Mouse (Mus musculus) ES-Bruce4 (cell line): ENCODE results near the gene Asb6.

ENCODE experiments used
- CTCF ChIP-seq: IDR thresholded peaks from one replicate; pipeline ENCODE4 v1.8.1; 2011; ENCODE audit warnings: low read depth, low read length
- POLR2A ChIP-seq: IDR thresholded peaks from one replicate; pipeline ENCODE4 v1.8.1; 2011; ENCODE audit warnings: low read length; ENCODE audit not compliant: insufficient read depth

DNA sequence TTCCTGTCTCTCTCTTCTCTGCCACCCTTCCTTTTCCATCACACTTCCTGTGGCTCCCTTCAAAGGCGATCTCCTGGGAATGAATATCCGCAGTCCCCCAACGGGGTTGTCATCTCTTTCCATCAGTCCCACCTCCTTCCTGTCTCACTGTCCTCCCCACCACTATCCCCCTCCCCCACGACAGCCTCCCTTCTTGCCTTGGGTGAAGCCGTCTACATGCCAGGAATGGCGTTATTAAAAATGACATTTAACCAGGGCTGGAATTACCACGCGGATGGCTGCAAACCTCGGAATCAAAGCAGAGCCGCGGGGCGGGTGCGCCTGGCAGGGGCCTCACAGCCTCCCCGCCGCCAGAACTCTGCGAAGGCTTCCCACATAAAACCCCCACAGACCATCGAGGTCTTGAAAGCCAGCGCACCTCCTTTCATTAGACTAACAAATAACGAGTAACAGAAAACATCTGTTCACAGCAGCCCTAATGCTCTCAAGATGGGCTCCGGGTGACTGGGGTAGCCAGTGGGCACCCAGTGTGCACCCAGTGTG, 22.7 kb upstream of the Asb6 start:
- TF ChIP-seq POLR2A: no peak
- no peak for TF ChIP-seq CTCF
